ENCODE assay signal across 9 mouse cellular contexts in the genomic region with DNA sequence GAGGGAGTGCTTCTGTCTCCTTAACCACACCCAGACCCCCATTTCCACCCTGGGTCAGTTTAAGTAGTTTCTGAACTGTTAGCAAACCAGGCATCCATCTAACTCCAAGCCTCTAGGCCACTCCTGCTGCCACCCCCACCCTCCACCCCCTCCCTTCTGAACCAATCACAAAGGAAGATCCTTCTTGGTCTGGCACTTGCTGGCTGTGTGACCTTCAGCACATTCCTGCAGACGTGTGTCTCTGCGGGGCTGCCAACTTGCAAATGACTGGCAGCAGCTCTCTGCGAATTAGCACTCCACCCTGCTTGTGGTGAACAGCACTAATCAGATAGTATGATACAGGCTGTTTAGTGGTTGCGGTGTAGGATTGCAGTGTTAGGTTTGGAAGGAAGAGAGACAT. TPM values are rescaled to one million over a fixed set of nuclear protein-coding genes. Genes with fewer than 3 reads are reported as not detected.
DNase-seq lines count a peak whose midpoint lies in the region; ATAC-seq lines count a peak whose summit lies in the region.
"Had no signal": no experiment of that assay in that cellular context is flagged by ENCODE, and none has a peak within 500 bp of the region (broad histone marks: within the 10 kb centered on the region; RNA-seq: fewer than 3 reads in every experiment).

No protein-coding gene starts in this region.

- intact Hi-C loops in heart, postnatal 25 days (cut with DNase I), result no loop called here

- ATAC-seq in megakaryocyte, adult 5-6 weeks (ENCODE audit: poor library complexity, severe bottlenecking), result no peak

- peak; percentile 94 for DNase-seq in heart, adult 11 months
- DNase-seq in heart, postnatal 25 days (ENCODE audit: low spot score), result no peak
- peak; percentile 41 for DNase-seq in ovary, postnatal 36 days (ENCODE audit: low spot score)
- DNase-seq in ovary, postnatal 10 days (ENCODE audit: low spot score), result no peak
- peak; percentile 27 for DNase-seq in gastrocnemius, postnatal 25 days
- peak; percentile 17 for DNase-seq in skeletal muscle tissue, adult 2 months (ENCODE audit: low read depth, low spot score)
- no peak for DNase-seq in spleen, postnatal 36 days (ENCODE audit: low spot score in 2 of 2)
- DNase-seq: lung, embryonic 14.5 days had no signal

RNA-seq across cellular contexts. Expression of a gene that starts 18.1 kb away (rescaled TPM):
- total RNA-seq in heart, postnatal 25 days (2021), result 10 to 100 TPM; 17.2 to 19.2 TPM
- total RNA-seq in gastrocnemius, postnatal 25 days (2021), result 10 to 100 TPM; 16.4 to 17.7 TPM
- total RNA-seq in megakaryocyte, adult 5-6 weeks (2015), result 109 and 115 TPM in 2 replicates
- 50.0 and 60.4 TPM in 2 replicates for total RNA-seq in megakaryocyte, adult 5-6 weeks (2017)

RNA-seq across cellular contexts. Expression of a gene that starts 36.7 kb away (rescaled TPM):
- total RNA-seq in heart, postnatal 25 days (2021), result under 1 TPM; 0.67 to 0.73 TPM
- 1 to 10 TPM in 1 of 2 experiments, under 1 TPM in 1; 0.49 to 1.3 TPM for total RNA-seq in gastrocnemius, postnatal 25 days (2021)
- not detected in 2 replicates for total RNA-seq in megakaryocyte, adult 5-6 weeks (2015)
- total RNA-seq in megakaryocyte, adult 5-6 weeks (2017), result not detected in 2 replicates

Comparison
In these comparisons a context has a peak if more than half of its experiments do, and no peak if none do; other contexts are left out.
1. DNase-seq: peak in heart, adult 11 months (single experiment), ovary, postnatal 36 days (single experiment), gastrocnemius, postnatal 25 days (single experiment) and skeletal muscle tissue, adult 2 months (single experiment); none in heart, postnatal 25 days (single experiment), ovary, postnatal 10 days (single experiment) and spleen, postnatal 36 days (0 of 2).